In the genomic region with DNA sequence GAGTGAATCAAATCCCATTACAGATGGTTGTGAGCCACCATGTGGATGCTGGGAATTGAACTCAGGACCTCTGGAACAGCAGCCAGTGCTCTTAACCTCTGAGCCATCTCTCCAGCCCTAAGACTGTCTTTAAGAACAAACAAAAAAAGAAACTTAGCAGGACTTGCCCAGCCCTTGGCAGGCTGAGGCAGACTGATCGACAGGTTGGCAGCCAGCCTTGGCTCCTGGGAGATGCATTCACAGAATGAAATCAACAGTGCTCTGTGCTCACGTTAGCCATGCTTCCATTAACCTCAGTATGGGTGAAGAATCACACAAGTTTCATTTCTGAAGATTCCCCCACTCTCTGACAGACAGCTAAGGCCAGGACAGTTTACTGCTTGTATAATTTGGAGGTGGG, we compare ENCODE assay signal across 14 mouse cellular contexts. TPM values are rescaled to one million over a fixed set of nuclear protein-coding genes. Genes with fewer than 3 reads are reported as not detected.
DNase-seq lines count a peak whose midpoint lies in the region; ATAC-seq and TF ChIP-seq lines count a peak whose summit lies in the region.
"Had no signal": no experiment of that assay in that cellular context is flagged by ENCODE, and none has a peak within 500 bp of the region (broad histone marks: within the 10 kb centered on the region; RNA-seq: fewer than 3 reads in every experiment).

No protein-coding gene starts in this region.

- no peak overlapping the region for H3K4me3 ChIP-seq in forebrain, embryonic 16.5 days (replicated peaks; ENCODE audit: low read length)
- H3K4me3 ChIP-seq in forebrain, embryonic 12.5 days (replicated peaks) = no peak overlapping the region
- no peak overlapping the region for H3K4me3 ChIP-seq in lung, adult 2 months (replicated peaks; ENCODE audit: extremely low read depth, low read depth, low read length)
- H3K4me3 ChIP-seq: hindbrain, embryonic 15.5 days; limb, embryonic 15.5 days; neural tube, embryonic 15.5 days had no signal

- WGBS in forebrain, embryonic 16.5 days = 26% methylated on average over 2 of the region's 2 CpGs
- 77% methylated on average over 2 of the region's 2 CpGs for WGBS in forebrain, embryonic 12.5 days
- WGBS in lung, adult 2 months = 38% methylated on average over 2 of the region's 2 CpGs

- peaks cover 8% of the 10 kb centered on the region for H3K4me1 ChIP-seq in forebrain, embryonic 16.5 days (replicated peaks; ENCODE audit: control insufficient read depth, insufficient read depth, low read length)
- H3K4me1 ChIP-seq in forebrain, embryonic 12.5 days = peaks cover 7% of the 10 kb centered on the region
- 0 out of 2 replicates have a peak, but pooled peaks cover 2% of the 10 kb centered on the region for H3K4me1 ChIP-seq in lung, adult 2 months (ENCODE audit: control insufficient read depth, insufficient read depth, low read length)

- H3K4me2 ChIP-seq in forebrain, embryonic 16.5 days (ENCODE audit: low read length) = no peak overlapping the region
- no peak overlapping the region for H3K4me2 ChIP-seq in forebrain, embryonic 12.5 days
- H3K4me2 ChIP-seq: hindbrain, embryonic 15.5 days; limb, embryonic 15.5 days had no signal

- no peak for TF ChIP-seq POLR2A in lung, adult 2 months (IDR thresholded peaks at IDR 0.05; ENCODE audit: borderline replicate concordance, extremely low read depth, low read depth, low read length)

- H3K36me3 ChIP-seq in forebrain, embryonic 16.5 days (ENCODE audit: control insufficient read depth, insufficient read depth) = peaks cover 2% of the 10 kb centered on the region; the same call in 1 of the 2 replicates
- H3K36me3 ChIP-seq in forebrain, embryonic 12.5 days (replicated peaks) = peaks cover 8% of the 10 kb centered on the region

- no peaks in the 10 kb centered on the region for H3K9me3 ChIP-seq in forebrain, embryonic 16.5 days (ENCODE audit: control insufficient read depth, low read length)
- H3K9me3 ChIP-seq in forebrain, embryonic 12.5 days = no peaks in the 10 kb centered on the region
- H3K9me3 ChIP-seq: hindbrain, embryonic 15.5 days; limb, embryonic 15.5 days; neural tube, embryonic 15.5 days had no signal

- H3K27me3 ChIP-seq in forebrain, embryonic 16.5 days (replicated peaks; ENCODE audit: control insufficient read depth, insufficient read depth, low read length) = no peaks in the 10 kb centered on the region
- H3K27me3 ChIP-seq in forebrain, embryonic 12.5 days = no peaks in the 10 kb centered on the region
- H3K27me3 ChIP-seq: hindbrain, embryonic 15.5 days; limb, embryonic 15.5 days; neural tube, embryonic 15.5 days had no signal

- peak; percentile 4 for DNase-seq in lung, postnatal 25 days (ENCODE audit: low spot score)
- DNase-seq in lung, adult 2 months = no peak
- DNase-seq in MN1 (ENCODE audit: low spot score) = peak; percentile 24
- peak; percentile 35 for DNase-seq in adrenal gland, postnatal 25 days
- no peak for DNase-seq in layer of hippocampus, adult 9-10 months (ENCODE audit: low spot score)
- DNase-seq: embryo, embryonic 11 days; layer of hippocampus, postnatal 36 days; lung, postnatal 14 days had no signal

- ATAC-seq in forebrain, embryonic 16.5 days = peak; percentile 27
- no peak for ATAC-seq in forebrain, embryonic 12.5 days (ENCODE audit: low FRiP score)
- no peak for ATAC-seq in inflammation-experienced regulatory T-cells, adult 6 months

- no peak overlapping the region for H3K9ac ChIP-seq in forebrain, embryonic 16.5 days (replicated peaks; ENCODE audit: low read depth, low read length)
- H3K9ac ChIP-seq in forebrain, embryonic 12.5 days = no peak overlapping the region
- H3K9ac ChIP-seq: hindbrain, embryonic 15.5 days; limb, embryonic 15.5 days; neural tube, embryonic 15.5 days had no signal

- no peak overlapping the region for H3K27ac ChIP-seq in forebrain, embryonic 16.5 days (ENCODE audit: low read length)
- H3K27ac ChIP-seq in forebrain, embryonic 12.5 days = no peak overlapping the region
- H3K27ac ChIP-seq: hindbrain, embryonic 15.5 days; limb, embryonic 15.5 days; neural tube, embryonic 15.5 days had no signal

- no peak for TF ChIP-seq CTCF in lung, adult 2 months (IDR thresholded peaks at IDR 0.05; ENCODE audit: insufficient read depth, low read length)

RNA-seq across cellular contexts. Expression of a gene that starts 1.2 kb away (rescaled TPM):
- 53.7 and 55.4 TPM in 2 replicates for polyA plus RNA-seq in forebrain, embryonic 16.5 days (2015; fragmentation: Nextera tagmentation; extraction: Ambion mirVana)
- 67.3 and 69.4 TPM in 2 replicates for polyA plus RNA-seq in forebrain, embryonic 12.5 days (2016; fragmentation: Nextera tagmentation; extraction: Ambion mirVana)
- polyA plus RNA-seq in lung, adult 2 months (2012; rRNA removed) = 4.9 and 7.1 TPM in 2 replicates
- 21.6 and 23.2 TPM in 2 replicates for total RNA-seq in adrenal gland, postnatal 25 days (2021)
- polyA plus RNA-seq in inflammation-experienced regulatory T-cells, adult 6 months (2017; shearing (Covaris generic)) = 10 to 100 TPM; 39.3 to 62.7 (median 43.0) TPM

RNA-seq across cellular contexts. Expression of a gene that starts 58.4 kb away (rescaled TPM):
- 33.2 and 38.8 TPM in 2 replicates for polyA plus RNA-seq in forebrain, embryonic 16.5 days (2015; fragmentation: Nextera tagmentation; extraction: Ambion mirVana)
- 43.3 and 48.3 TPM in 2 replicates for polyA plus RNA-seq in forebrain, embryonic 12.5 days (2016; fragmentation: Nextera tagmentation; extraction: Ambion mirVana)
- polyA plus RNA-seq in lung, adult 2 months (2012; rRNA removed) = 25.0 and 27.3 TPM in 2 replicates
- 50.9 and 52.9 TPM in 2 replicates for total RNA-seq in adrenal gland, postnatal 25 days (2021)
- polyA plus RNA-seq in inflammation-experienced regulatory T-cells, adult 6 months (2017; shearing (Covaris generic)) = 10 to 100 TPM; 44.7 to 85.4 (median 83.8) TPM

Comparison
In these comparisons a context has a peak if more than half of its experiments do, and no peak if none do; other contexts are left out.
1. DNase-seq: peak in lung, postnatal 25 days (single experiment), MN1 (single experiment) and adrenal gland, postnatal 25 days (single experiment); none in lung, adult 2 months (single experiment) and layer of hippocampus, adult 9-10 months (single experiment).